Mouse (Mus musculus) urinary bladder, postnatal 0 days (tissue): ENCODE measurements around the gene Bbs7. TPM values are rescaled to one million over a fixed set of nuclear protein-coding genes. Genes with fewer than 3 reads are reported as not detected.

Source experiments
- polyA plus RNA-seq: library from polyadenylated mRNA; unstranded; fragments of >200 nt; fragmentation: Nextera tagmentation; extraction: Ambion mirVana; gene quantifications from 2 replicates; pipeline ENCODE4 v1.2.1, GENCODE M21; 2015

Gene Bbs7
- polyA plus RNA-seq, result 5.2 and 5.4 TPM in 2 replicates

GRCm38 (mm10) chr3:36613202-36613907 is at the start of gene Bbs7:
Gene Bbs7 (minus strand): TSS chr3:36613477.

GRCm38 (mm10) chr3:36571827-36572378 is 41.4 kb downstream of the Bbs7 start, which contains the start of gene Ccna2:
Gene Ccna2 (minus strand): TSS chr3:36572150.

GRCm38 (mm10) chr3:36552406-36553047 is 60.8 kb downstream of the Bbs7 start, which contains the start of gene Exosc9:
Gene Exosc9 (plus strand): TSS chr3:36552606.

Other genes with a start within 250 kb of the Bbs7 start
- gene Anxa5, start 137.6 kb downstream of the Bbs7 start, polyA plus RNA-seq, result 354 and 365 TPM in 2 replicates
- gene 1810062G17Rik, start 137.5 kb downstream of the Bbs7 start, polyA plus RNA-seq, result 4.1 and 4.3 TPM in 2 replicates
- gene Gm11549, start 91.7 kb downstream of the Bbs7 start, polyA plus RNA-seq, result 0.08 and 0.23 TPM in 2 replicates
- gene Exosc9, start 60.9 kb downstream of the Bbs7 start, polyA plus RNA-seq, result 36.9 and 37.1 TPM in 2 replicates
- 27.6 and 45.0 TPM in 2 replicates for gene Ccna2, start 41.3 kb downstream of the Bbs7 start, polyA plus RNA-seq
- 1.4 and 1.8 TPM in 2 replicates for gene Trpc3, start 76.7 kb upstream of the Bbs7 start, polyA plus RNA-seq
- gene 4932438A13Rik, start 249.6 kb upstream of the Bbs7 start, polyA plus RNA-seq, result 20.9 and 23.9 TPM in 2 replicates